Mouse (Mus musculus): ENCODE data around the gene Cdip1.
A peak's percentile ranks its signal among the peaks of the same experiment; 100 is the strongest.
"Not testable (repeated sequence)": the region's sequence is repeated elsewhere in the genome, so short reads cannot be mapped to it uniquely, and the experiment has no call there.

Cdip1 gene

DNA sequence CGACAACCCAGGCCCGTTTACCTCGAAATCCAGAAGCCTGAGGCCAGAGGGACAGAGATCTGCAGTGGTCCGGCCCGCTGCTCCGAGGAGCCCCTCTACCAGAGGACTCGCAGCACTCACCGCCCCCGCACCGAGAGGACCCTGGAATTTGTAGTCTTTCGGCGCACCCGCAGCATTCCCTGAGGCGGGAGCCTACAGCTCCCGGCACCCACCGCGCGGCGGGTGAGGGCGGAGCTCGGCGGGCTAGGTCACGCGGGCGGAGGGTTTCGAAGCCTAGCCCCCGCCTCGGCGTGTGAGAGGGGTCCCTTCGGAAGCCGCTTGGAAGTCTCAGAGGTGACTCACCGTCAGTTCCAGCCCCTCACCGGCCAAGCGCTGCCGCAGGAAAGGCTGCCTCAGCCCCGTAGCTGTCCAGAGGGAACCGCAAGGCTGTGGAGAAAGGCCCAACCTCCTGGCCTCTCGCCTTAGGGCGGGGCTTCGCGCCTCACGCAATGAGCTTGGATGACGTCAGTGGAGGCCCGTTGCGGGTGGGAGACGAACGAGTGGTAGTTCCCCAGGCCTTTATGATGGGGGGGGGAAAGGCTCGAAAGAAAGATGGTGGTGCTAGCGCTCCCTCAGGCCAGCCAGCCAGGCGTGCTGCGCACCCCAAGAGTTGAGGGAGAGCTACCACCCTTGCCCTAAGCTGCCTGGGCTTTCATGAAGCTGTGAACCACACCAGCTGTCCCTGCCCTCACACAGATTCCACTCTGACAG lies at the start of gene Cdip1:
Cdip1 (minus strand) TSS at position 483 of the 750 bp plus-strand sequence.
- DNase-seq: peak; percentile 96

DNA sequence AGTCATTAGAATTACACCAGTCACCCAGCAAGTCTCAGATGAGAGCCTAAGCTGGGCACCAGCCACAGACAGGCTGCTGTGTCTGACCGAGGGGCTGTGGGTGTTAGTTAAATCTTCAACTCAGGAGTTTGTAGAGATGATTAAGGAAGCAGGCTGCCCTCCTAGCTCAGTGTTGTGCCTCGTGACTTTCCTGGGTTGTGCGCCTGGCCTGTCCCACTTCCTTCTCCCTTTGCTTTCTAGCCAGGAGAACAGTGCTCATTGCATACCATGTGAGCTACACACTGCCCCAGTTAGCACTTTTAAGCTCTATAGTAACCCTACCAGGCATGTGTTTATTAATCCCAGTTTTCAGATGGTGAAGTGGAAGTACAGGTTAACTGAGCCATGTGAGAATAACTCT lies 49.5 kb upstream of the Cdip1 start:
- DNase-seq: no peak

DNA sequence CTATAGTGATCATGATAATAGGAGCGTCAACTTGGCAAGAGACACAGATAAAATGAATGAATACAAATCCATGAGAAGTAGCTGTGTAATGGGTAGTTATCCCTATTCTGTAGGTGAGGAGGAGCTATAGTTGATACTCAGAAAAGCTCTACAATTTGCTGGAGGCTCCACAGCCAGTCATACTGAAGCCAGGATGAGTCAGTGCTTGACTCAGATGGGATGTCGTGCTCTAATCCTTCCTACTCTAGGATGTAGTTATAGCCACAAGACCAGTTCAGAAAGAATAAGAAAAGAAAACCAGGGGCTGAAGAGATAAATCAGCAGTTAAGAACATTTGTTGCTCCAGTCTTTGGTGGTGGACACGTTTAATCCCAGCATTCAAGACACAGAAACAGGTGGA lies 47.5 kb upstream of the Cdip1 start:
- no peak for DNase-seq

DNA sequence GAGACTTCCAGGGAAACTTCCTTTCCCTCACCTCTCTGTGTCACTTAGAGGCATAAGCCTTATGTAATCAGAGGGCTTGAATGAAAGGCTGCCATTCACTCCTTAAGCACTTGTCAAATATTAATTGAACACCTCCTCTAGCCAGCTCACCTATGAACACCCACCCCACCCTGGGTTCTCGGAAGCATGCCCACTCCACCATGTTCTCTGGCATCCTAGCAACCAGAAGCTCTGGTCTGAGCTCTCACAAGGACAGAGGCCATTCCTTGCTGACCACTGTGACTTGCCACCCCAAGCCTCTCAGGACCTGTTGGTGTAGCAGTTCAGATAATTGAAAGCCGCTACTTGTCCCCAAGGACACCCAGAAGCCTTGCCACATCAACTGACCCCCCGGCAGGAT lies 45.1 kb upstream of the Cdip1 start, which contains the start of gene 4930562C15Rik:
4930562C15Rik (plus strand) TSS at position 226 of the 400 bp plus-strand sequence.
- DNase-seq: no peak

DNA sequence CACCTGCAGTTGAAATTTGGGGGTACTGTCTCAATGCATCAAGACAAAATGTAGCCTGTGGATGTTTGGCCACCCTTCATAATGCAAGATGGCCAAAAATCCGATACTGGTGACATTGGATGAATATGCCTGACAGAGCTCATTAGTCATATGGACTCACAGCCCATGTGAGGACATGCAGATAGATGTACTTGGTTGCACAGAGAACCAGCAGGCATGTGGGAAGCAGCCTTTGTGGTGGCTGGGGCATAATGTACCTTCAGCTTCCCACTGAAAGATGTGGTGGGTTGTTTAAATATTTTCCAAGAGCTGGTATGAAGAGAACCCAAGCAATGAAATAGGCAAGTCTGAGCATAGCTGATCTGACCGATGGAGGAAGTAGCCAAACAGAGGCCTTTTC lies 43.8 kb upstream of the Cdip1 start:
- no peak for DNase-seq

DNA sequence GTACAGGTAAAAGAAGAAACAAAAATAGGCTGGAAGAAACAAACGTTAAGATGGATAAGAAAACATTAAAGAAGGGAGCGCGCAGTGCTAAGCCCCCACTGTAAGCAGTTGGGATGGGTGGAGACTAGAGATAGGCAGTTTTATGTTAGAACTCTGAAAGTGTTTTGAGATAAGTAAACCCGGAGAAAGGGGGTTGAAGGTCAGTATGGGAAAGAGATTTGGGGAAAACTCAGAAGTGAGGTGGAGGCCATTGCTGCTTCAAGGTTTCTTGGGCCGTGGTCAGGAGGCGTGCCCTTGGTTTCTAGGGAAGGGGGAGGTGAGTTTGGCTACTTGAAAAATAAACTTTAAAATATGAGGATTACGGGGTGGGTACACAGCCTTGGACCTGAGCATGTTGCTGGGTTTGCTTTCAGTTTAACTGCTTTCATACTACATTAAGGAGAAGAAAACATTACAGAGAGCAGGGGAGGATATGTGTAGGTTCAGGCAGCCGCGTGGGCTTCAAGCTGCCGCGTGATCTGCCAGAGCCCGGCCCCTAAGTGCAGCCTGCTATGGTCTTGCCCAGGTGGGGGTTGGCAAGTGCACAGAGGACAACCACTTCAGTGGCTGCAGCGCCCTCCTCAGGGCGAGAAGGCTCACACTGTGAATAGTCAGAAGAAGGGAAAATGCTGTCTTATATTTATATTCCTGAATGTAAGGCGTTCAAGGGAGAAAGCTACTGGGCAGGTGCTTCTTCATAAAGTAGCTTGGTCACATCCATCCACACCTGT lies 41.7 kb upstream of the Cdip1 start:
- DNase-seq: peak; percentile 27

DNA sequence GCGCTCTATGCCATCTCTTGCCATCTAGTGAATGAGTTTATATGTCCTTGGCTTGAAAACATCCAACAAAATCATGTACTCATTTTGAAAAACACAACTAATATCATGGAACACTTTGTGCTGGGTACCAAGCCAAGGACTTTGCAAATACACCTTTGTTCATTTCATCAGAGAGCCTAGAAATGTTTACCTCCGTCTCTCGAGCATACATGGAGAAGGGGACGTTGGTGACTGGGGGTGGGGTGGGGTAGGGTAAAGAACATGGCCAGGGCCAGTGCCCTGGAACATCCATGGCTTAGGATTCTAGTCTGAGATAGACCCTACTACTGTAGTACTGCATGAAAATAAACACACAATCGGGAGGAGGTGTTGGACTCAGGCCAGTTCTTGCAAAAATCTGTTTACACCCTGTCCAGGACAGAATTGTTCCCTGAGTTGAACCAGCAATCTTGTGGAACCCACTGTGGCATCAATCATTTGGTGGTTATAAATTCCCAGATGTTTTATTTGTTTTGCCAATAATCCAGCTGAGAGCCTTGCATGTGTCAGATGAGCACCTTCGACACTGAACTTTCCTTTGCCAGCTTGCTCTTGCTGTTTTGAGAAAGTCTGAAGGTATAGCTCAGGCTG lies 39.3 kb upstream of the Cdip1 start:
- DNase-seq: no peak

DNA sequence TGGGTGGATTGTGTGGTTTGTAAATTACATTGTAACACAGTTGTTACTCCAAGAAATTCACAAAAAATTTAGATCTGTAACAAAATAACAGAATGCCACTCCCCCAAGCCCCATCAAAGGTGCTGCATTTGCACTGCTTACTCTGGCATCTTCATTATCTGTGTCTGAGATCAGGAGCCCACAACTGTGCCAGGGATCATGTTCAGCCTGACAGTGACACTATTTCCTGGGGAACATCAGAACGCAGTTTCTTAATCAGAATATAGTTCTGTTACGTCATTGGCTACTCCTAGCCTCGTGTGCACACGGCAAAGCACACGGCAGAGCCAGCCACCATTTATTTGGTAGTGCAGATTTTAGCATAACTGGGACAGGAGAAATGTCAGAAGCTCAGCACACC lies 37.5 kb upstream of the Cdip1 start:
- DNase-seq: no peak

DNA sequence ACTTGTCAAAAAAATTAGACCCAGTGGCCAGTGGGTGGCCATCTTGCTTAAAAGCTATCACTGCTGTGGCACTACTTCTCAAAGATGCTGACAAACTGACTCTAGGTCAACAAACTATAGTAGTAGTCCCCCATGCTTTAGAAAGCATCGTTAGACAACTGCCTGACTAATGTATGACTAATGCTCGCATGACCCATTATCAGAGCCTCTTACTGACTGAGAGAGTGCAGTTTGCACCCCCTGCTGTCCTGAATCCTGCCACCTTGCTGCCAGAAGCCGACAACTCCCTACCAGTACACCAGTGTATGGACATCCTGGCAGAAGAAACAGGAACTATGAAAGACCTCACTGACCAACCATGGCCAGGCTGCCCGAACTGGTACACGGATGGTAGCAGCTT lies 34.4 kb upstream of the Cdip1 start:
- not testable (repeated sequence) for DNase-seq

DNA sequence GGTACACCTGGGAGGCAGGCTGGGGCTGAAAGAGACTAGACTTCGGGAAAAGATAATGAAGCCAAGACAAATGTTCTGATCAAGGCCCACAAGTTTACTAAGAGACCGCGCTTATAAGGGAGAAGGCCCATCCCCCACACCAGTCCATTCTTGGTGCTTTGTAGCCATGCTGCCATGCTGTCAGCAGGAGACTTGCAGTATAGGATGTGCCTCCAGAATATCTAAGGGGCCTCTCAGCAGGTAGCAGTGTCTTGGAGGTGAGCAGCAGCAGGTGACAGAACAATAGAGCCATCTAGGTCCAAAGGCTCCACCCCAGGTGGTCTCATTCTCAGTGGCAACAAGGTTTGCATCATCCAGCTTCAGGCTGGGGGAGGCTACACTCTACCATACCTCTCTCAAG lies 28.3 kb upstream of the Cdip1 start:
- DNase-seq: no peak

DNA sequence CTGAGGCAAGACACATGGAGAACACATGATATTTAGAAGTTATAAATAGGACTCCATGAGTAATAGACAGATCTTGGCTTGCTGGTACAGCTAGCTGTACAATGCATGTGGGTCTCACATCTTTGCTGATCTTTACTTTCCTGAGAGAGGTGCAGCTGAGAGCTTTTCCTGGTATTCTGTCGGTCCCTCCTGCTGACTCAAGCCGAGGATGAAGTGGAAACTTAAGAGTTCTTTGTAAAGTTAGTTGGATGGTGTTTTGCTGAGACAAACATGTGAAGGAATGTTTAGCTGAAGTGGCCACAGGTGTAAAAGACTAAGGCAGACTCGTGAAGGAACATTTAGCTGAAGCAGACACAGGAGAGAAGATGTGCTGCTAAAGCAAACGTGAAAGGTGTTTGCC lies 6.5 kb upstream of the Cdip1 start:
- no peak for DNase-seq

DNA sequence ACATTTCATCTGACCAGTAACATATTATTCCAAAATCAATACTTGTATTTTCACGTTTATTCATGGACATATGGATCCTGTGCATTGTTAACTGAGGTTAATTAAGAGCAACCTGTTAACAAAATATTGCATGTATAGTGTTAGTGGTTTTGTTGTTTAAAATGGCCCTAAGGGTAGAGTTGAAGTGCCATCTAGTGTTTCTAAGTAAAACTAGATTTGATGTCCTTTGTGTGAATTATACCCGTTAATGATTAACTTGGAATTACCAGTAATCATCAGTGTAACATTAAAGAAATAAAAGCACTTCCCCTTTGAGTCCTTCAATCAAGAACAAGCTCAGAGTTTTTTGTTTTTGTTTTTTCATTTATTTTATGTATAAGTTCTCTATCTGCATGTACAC lies 1.2 kb upstream of the Cdip1 start:
- no peak for DNase-seq

DNA sequence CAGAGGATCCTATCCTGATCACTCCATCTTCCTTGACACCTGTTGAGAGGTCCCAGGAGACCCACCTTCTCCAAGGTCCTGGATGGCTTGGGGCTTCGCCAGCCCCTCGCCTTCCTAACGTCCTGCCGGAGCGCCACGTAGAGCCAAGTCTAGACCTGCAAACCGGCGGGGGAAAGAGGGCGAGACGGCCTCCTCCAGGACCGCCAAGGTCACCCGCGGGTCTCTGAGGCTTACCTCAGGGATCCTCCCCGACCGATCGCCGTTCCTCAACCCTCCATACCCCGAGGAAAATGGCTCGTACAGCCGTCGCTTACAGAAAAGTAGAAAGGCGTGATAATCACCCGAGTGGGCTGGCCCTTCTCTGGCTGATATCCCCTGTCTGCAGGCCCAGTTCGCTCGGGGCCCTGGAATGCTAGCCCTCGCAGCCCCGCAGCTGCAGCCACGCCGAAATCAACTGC lies 752 bp downstream of the Cdip1 start:
- DNase-seq: no peak

DNA sequence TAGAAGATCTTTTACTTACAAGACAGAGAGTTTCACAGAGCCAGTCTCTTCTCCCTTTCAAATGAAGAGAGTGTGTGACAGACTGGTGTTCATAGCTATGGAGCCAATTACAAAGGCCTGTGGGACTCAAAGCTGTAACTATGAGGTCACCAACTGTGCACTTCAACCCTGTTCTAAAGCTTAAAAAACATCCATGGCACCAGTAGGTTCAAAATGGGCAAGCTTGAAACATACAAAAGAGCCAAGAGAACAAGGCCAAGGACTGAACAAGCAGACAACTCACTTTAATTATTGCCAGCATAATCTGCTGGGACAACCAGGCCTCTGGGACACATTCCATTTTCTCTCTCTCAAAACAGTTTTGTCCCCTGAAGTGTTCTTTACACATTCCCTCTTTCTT lies 1.9 kb downstream of the Cdip1 start:
- DNase-seq: no peak

DNA sequence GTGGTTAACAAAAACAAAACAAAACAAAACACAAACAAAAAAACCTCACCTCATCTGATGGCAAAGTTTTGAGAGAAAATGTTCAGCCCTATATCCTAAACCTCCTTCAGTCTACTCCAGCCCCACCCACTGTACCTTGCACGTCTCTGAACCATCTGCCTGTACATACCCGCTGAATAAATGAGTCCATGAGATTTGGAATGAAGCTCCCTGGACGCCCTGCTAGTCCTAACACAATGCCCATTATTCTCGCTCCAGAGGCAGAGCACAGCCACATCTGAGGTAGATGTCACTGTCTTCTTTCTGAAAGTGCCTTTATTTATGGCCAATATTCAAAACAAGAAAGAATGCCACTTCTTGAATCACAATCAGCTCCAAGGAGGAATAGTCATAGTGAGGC lies 4.4 kb downstream of the Cdip1 start:
- DNase-seq: no peak

DNA sequence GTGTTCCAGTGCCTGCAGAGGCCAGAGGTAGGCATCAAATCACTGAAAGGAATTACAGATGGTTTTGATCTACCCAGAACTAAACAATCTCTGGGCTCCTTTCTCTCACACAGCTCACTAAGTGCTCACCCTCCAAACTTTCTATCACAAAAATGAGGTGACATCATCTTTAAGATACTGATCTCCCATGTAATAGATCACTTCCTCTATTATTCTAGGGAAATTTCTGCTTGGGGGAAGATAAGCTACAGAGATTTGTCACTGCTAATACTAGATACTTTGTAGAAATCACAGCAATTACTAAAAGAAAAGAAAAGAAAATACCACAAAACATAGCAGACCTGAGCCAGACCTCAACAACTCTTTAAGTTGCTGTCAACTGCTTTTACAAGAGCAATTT lies 7.6 kb downstream of the Cdip1 start:
- DNase-seq: no peak

DNA sequence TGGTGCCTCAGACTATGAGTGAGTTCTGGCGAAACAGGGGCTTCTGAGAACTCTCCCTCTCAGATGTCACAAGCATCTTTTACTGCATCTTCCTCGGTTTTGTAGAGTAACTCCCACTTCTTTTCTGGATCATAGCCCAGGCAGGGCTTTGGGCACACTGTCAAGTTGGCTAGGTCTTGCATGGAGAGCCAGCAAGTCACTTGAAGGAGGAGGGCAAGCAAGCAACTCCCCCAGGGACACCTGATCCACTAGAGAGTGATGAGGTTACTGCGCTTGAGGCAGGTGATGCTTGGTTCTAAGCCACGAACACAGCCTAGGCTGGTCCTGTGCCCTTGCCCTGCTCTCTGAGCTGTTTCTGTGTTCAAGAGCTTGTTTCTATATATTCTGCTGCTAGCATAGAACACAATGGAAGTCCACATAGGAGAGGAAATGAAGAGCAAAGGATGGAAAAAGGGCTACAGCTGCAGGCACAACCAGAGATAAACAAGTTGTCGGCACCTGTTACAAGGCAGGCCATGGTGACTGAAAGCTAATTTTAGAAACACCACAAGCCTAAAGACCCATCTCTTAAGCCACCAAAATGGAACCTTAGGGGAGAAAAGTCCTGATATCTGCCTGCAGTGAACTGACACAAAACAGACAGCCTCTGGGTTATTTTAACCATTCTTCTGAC lies 8.4 kb downstream of the Cdip1 start:
- peak; percentile 60 for DNase-seq

DNA sequence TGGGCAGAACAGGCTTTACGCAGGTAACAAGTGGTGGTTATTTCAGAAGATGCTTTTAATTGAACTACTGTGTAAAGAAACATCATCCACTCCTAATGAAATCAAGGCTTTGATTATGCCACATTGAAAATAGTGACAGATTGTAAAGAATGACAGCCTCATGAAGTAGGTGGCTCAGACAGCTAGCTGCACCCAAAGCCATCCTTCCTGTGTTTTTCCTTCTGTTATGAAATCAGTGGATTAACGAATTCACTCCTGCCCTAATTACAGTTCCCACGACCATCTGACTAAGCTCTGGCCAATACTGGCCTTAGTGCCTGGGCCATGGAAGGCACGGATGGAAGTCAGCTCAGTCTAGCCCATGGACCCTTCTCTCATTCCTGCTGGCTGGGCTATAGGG lies 11.2 kb downstream of the Cdip1 start:
- no peak for DNase-seq

DNA sequence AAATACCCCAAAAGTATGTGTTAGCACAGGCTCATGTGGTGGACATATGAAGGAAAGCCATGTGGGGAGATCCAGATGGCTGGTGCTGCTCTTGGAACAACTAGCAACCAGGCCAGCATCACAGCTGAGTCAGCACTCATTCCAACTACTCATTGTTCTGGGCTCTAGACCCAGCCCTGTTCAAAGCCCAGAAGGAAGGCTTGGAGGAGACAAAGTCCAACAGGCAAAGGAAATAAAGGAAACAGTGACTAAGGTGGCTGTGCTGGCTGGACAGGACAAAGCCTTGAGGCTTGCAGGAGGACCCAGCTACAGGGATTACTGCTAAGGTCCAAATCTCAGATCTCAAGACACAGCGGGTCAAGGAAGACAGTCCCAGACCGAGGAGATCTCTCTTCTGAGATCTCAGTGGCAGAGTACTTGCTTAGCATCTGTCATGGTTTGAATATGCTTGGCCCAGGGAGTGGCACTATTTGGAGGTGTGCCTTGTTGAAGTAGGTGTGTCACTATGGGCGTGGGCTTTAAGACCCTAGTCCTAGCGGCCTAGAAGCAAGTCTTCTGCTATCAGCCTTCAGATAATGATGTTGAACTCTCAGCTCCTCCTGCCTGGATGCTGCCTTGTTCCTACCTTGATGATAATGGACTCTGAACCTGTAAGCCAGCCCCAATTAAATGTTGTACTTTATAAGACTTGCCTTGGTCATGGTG lies 12.0 kb downstream of the Cdip1 start:
- no peak for DNase-seq

DNA sequence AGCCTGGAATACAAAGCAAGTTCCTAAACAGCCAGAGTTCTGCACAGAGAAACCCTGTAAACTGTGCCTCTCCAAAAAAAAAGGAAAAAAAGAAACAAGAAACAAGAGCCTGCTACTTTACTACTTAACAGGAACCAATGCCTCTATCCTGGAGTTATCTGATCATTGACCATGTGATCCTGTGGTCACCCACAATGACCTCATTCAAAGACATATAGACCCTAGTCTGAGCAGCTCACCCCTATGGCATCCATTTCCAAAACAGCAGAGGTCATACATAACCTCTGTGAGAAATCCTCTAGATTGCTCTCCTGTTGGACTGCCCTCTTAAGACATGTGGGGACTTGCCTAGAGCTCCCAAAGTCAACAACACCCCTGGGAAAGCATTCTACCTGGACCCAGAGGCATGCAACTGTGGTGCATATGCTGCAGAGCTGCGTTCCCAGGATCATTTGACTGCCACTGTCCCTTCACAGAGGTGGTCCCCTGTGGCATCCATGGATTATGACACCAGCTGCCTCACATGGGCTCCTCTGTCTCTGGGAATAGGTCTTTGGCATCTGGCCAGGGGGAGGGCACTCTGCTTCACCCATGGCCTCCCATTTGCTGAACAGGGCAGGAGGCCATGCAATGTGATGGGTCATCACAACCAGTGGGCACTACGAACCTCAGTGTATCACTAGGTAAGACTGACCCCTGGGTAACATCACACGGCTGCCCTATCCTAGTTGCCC lies 12.8 kb downstream of the Cdip1 start:
- DNase-seq: peak; percentile 57

DNA sequence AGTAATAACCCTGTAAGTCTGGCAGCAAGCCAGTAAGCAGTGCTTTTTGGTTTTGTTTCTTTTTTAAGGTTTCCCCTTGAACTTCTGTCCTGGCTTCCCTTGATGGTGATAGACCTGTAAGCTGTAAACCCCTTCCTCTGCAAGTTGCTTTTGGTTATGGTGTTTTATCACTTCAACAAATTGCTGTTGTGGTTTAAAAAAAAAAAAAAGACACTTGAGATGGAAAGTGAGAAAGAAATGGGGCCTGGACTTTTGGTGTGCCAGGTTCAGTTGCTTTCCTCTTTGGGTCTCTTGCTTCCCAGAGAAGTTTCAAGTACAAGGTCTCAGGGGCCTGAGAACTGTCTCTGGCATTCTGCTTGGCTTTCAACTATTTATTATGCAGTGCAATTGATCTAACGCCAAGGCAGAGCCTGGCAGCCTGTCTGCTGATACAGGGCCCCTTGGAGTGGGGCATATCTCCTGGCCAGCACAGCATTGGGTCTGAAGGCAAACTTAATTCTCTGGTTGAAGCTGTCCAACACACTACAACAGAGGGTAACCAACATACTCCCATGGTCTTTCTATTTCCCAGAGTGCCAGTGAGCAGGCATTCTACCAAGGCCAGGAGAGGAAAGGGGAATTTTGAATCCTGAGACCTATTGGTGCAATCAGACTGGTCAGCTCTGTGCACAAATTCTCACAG lies 16.7 kb downstream of the Cdip1 start:
- DNase-seq: no peak

All from kidney, postnatal 10 days (tissue).